Mouse (Mus musculus) heart, adult 2 months (tissue): Measurements from ENCODE around the gene Art3.

Source experiments
- CTCF ChIP-seq: fragments of 200-600 bp; IDR thresholded peaks from 2 replicates; pipeline ENCODE4 v1.8.1; 2022; ENCODE audit warnings: antibody characterized with exemption, mild to moderate bottlenecking, moderate library complexity
- EP300 ChIP-seq: fragments of 200-500 bp; IDR thresholded peaks from 2 replicates; pipeline ENCODE4 v1.6.1; 2011; ENCODE audit warnings: low read depth, low read length, control low read depth; ENCODE audit not compliant: insufficient read depth
- POLR2A ChIP-seq: fragments of 200-500 bp; IDR thresholded peaks from 2 replicates; pipeline ENCODE4 v1.6.1; 2011; ENCODE audit warnings: mild to moderate bottlenecking, low read depth, low read length, control low read depth; ENCODE audit not compliant: insufficient read depth

- peak; percentile 64 for TF ChIP-seq CTCF
- 0 out of 2 replicates have a peak, but pooled peaks have one; percentile 21 for TF ChIP-seq POLR2A
- no peak for TF ChIP-seq EP300
Measured at GRCm38 (mm10) chr5:92374721-92375142, 43.1 kb downstream of the Art3 start.
